Mouse (Mus musculus): ENCODE measurements around the gene Spopl. TPM values are rescaled to one million over a fixed set of nuclear protein-coding genes. Genes with fewer than 3 reads are reported as not detected.
A peak's percentile ranks its signal among the peaks of the same experiment; 100 is the strongest.
"Not testable (repeated sequence)": the region's sequence is repeated elsewhere in the genome, so short reads cannot be mapped to it uniquely, and the experiment has no call there.

Spopl gene
- total RNA-seq, 1 experiment = 14.3 TPM

GRCm38 (mm10) chr2:23588769-23589168, 16.9 kb upstream of the Spopl start:
- no peaks in the 10 kb centered on the region for H3K36me3 ChIP-seq (ENCODE audit: control insufficient read depth, insufficient read depth, low read length, poor library complexity, severe bottlenecking)
- TF ChIP-seq ZC3H11A (IDR thresholded peaks at IDR 0.05; ENCODE audit: borderline replicate concordance, low read depth, low read length) (0 out of 2 replicates have a peak, but pooled peaks have one; percentile 8), CHD2 (IDR thresholded peaks at IDR 0.05; ENCODE audit: low read depth, low read length) (no peak)
- H3K4me3 ChIP-seq (ENCODE audit: insufficient read depth in 1 of 2, low read depth in 1 of 2, low read length in 2 of 2, poor library complexity in 1 of 2, severe bottlenecking in 1 of 2) = no peak overlapping the region
- in situ Hi-C loops (cut with MboI; ENCODE audit: low sequenced_read_pairs in 2 of 2, unreplicated experiment in 2 of 2) = no loop called here
- H3K9ac ChIP-seq (ENCODE audit: insufficient read depth, low read depth, low read length, poor library complexity, severe bottlenecking) = no peak overlapping the region
- no peak for DNase-seq (ENCODE audit: low read depth, low spot score)
- no peak overlapping the region for H3K27ac ChIP-seq (ENCODE audit: insufficient read depth, low read depth, low read length, poor library complexity, severe bottlenecking)
- no peaks in the 10 kb centered on the region for H3K9me3 ChIP-seq (ENCODE audit: control insufficient read depth, insufficient read depth, low read depth, low read length)
- no peaks in the 10 kb centered on the region for H3K4me1 ChIP-seq (ENCODE audit: control insufficient read depth in 2 of 2, insufficient read depth in 2 of 2, low read length in 2 of 2, poor library complexity in 1 of 2)

GRCm38 (mm10) chr2:23572157-23572532, 239 bp upstream of the Spopl start:
- in situ Hi-C loops (cut with MboI; ENCODE audit: low sequenced_read_pairs in 2 of 2, unreplicated experiment in 2 of 2); H3K27ac ChIP-seq (ENCODE audit: insufficient read depth, low read depth, low read length, poor library complexity, severe bottlenecking); H3K36me3 ChIP-seq (ENCODE audit: control insufficient read depth, insufficient read depth, low read length, poor library complexity, severe bottlenecking); H3K9me3 ChIP-seq (ENCODE audit: control insufficient read depth, insufficient read depth, low read depth, low read length); H3K4me1 ChIP-seq (ENCODE audit: control insufficient read depth in 2 of 2, insufficient read depth in 2 of 2, low read length in 2 of 2, poor library complexity in 1 of 2); H3K9ac ChIP-seq (ENCODE audit: insufficient read depth, low read depth, low read length, poor library complexity, severe bottlenecking); DNase-seq (ENCODE audit: low read depth, low spot score): not testable (repeated sequence)
- H3K4me3 ChIP-seq (ENCODE audit: insufficient read depth in 1 of 2, low read depth in 1 of 2, low read length in 2 of 2, poor library complexity in 1 of 2, severe bottlenecking in 1 of 2) = peak overlapping the region; percentile 79 to 95

- DNase-seq (ENCODE audit: low read depth, low spot score) = no peak
- Histone ChIP-seq H3K27ac (ENCODE audit: insufficient read depth, low read depth, low read length, poor library complexity, severe bottlenecking) (no peak overlapping the region), H3K4me1 (ENCODE audit: control insufficient read depth in 2 of 2, insufficient read depth in 2 of 2, low read length in 2 of 2, poor library complexity in 1 of 2) (no peaks in the 10 kb centered on the region), H3K9me3 (ENCODE audit: control insufficient read depth, insufficient read depth, low read depth, low read length) (no peaks in the 10 kb centered on the region), H3K4me3 (ENCODE audit: insufficient read depth in 1 of 2, low read depth in 1 of 2, low read length in 2 of 2, poor library complexity in 1 of 2, severe bottlenecking in 1 of 2) (peak overlapping the region; percentile 79 to 95; a peak in 2 of 4 replicates), H3K9ac (ENCODE audit: insufficient read depth, low read depth, low read length, poor library complexity, severe bottlenecking) (no peak overlapping the region), H3K36me3 (ENCODE audit: control insufficient read depth, insufficient read depth, low read length, poor library complexity, severe bottlenecking) (no peaks in the 10 kb centered on the region)
- TF ChIP-seq HCFC1 (IDR thresholded peaks at IDR 0.05; ENCODE audit: borderline replicate concordance, insufficient read depth, low read length) (no peak), MAFK (IDR thresholded peaks at IDR 0.05; ENCODE audit: insufficient read depth, low read depth, low read length) (no peak), ZNF384 (IDR thresholded peaks at IDR 0.05; ENCODE audit: low read depth, low read length) (no peak), ZC3H11A (IDR thresholded peaks at IDR 0.05; ENCODE audit: borderline replicate concordance, low read depth, low read length) (no peak), CHD2 (IDR thresholded peaks at IDR 0.05; ENCODE audit: low read depth, low read length) (no peak)
- in situ Hi-C loops (cut with MboI; ENCODE audit: low sequenced_read_pairs in 2 of 2, unreplicated experiment in 2 of 2) = no loop called here
Measured at GRCm38 (mm10) chr2:23570563-23570962, 1.3 kb downstream of the Spopl start.

- no peak for DNase-seq (ENCODE audit: low read depth, low spot score)
- H3K9ac ChIP-seq (ENCODE audit: insufficient read depth, low read depth, low read length, poor library complexity, severe bottlenecking) = no peak overlapping the region
Measured at GRCm38 (mm10) chr2:23568775-23569174, 3.1 kb downstream of the Spopl start.

GRCm38 (mm10) chr2:23565081-23565801, 6.7 kb downstream of the Spopl start:
- TF ChIP-seq ZC3H11A (IDR thresholded peaks at IDR 0.05; ENCODE audit: borderline replicate concordance, low read depth, low read length) (no peak), MAFK (IDR thresholded peaks at IDR 0.05; ENCODE audit: insufficient read depth, low read depth, low read length) (no peak), ZNF384 (IDR thresholded peaks at IDR 0.05; ENCODE audit: low read depth, low read length) (no peak), HCFC1 (IDR thresholded peaks at IDR 0.05; ENCODE audit: borderline replicate concordance, insufficient read depth, low read length) (no peak), CHD2 (IDR thresholded peaks at IDR 0.05; ENCODE audit: low read depth, low read length) (no peak)
- H3K4me3 ChIP-seq (ENCODE audit: insufficient read depth in 1 of 2, low read depth in 1 of 2, low read length in 2 of 2, poor library complexity in 1 of 2, severe bottlenecking in 1 of 2) = no peak overlapping the region
- H3K9ac ChIP-seq (ENCODE audit: insufficient read depth, low read depth, low read length, poor library complexity, severe bottlenecking) = no peak overlapping the region
- H3K36me3 ChIP-seq (ENCODE audit: control insufficient read depth, insufficient read depth, low read length, poor library complexity, severe bottlenecking) = no peaks in the 10 kb centered on the region
- DNase-seq (ENCODE audit: low read depth, low spot score) = no peak
- in situ Hi-C loops (cut with MboI; ENCODE audit: low sequenced_read_pairs in 2 of 2, unreplicated experiment in 2 of 2) = no loop called here
- no peaks in the 10 kb centered on the region for H3K9me3 ChIP-seq (ENCODE audit: control insufficient read depth, insufficient read depth, low read depth, low read length)
- H3K4me1 ChIP-seq (ENCODE audit: control insufficient read depth in 2 of 2, insufficient read depth in 2 of 2, low read length in 2 of 2, poor library complexity in 1 of 2) = no peaks in the 10 kb centered on the region
- no peak overlapping the region for H3K27ac ChIP-seq (ENCODE audit: insufficient read depth, low read depth, low read length, poor library complexity, severe bottlenecking)

More at GRCm38 (mm10) chr2:23568775-23569174, 3.1 kb downstream of the Spopl start:
- Histone ChIP-seq H3K27ac (ENCODE audit: insufficient read depth, low read depth, low read length, poor library complexity, severe bottlenecking) (no peak overlapping the region), H3K9me3 (ENCODE audit: control insufficient read depth, insufficient read depth, low read depth, low read length) (no peaks in the 10 kb centered on the region), H3K4me1 (ENCODE audit: control insufficient read depth in 2 of 2, insufficient read depth in 2 of 2, low read length in 2 of 2, poor library complexity in 1 of 2) (no peaks in the 10 kb centered on the region), H3K4me3 (ENCODE audit: insufficient read depth in 1 of 2, low read depth in 1 of 2, low read length in 2 of 2, poor library complexity in 1 of 2, severe bottlenecking in 1 of 2) (no peak overlapping the region), H3K36me3 (ENCODE audit: control insufficient read depth, insufficient read depth, low read length, poor library complexity, severe bottlenecking) (no peaks in the 10 kb centered on the region)
- in situ Hi-C loops (cut with MboI; ENCODE audit: low sequenced_read_pairs in 2 of 2, unreplicated experiment in 2 of 2) = no loop called here
- TF ChIP-seq ZNF384 (IDR thresholded peaks at IDR 0.05; ENCODE audit: low read depth, low read length) = no peak
- no peak for TF ChIP-seq ZC3H11A (IDR thresholded peaks at IDR 0.05; ENCODE audit: borderline replicate concordance, low read depth, low read length)
- TF ChIP-seq CHD2 (IDR thresholded peaks at IDR 0.05; ENCODE audit: low read depth, low read length) = no peak
- TF ChIP-seq MAFK (IDR thresholded peaks at IDR 0.05; ENCODE audit: insufficient read depth, low read depth, low read length) = no peak
- TF ChIP-seq HCFC1 (IDR thresholded peaks at IDR 0.05; ENCODE audit: borderline replicate concordance, insufficient read depth, low read length) = no peak
